Mouse (Mus musculus) thymus, adult 18-20 months (tissue): ENCODE results near the gene Fcgr3.
"Not testable (repeated sequence)": the region's sequence is repeated elsewhere in the genome, so short reads cannot be mapped to it uniquely, and the experiment has no call there.

ENCODE experiments used
- DNase-seq, 2 experiments: peaks; one replicate each; pipeline ENCODE4 v3.0.0; 2022; ENCODE audit warnings: mixed read lengths in 2 of 2

Gene Fcgr3

DNA sequence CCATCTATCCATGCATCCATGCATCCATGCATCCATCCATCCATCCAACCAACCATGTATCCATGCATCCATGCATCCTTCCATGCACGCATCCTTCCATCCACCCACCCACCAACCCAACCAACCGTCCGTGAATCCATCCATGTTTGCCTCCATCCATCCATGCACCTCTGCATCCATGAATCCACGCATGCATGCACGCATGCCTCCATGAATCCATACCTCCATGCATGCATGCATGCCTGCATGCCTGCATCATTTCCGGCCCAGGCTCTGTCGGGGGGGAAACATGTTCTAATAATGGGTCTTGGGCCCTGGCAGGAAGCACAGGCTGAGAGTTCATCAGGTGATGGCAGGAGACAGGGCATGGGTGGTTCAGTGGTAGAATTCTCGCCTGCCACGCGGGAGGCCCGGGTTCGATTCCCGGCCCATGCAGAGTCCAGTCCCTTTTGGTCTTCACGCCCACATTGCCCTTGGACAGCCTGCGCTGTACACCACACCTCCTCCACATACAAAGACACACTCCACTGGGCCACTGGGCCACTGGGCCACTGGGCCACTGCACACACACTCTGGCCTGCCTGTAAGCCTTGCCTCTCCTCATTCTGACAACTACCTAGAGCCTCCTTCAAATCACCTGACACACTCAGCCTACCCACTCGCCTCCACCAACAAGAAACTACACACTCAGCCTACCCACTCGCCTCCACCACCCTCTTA is 16.9 kb upstream of the Fcgr3 start:
- not testable (repeated sequence) for DNase-seq

DNA sequence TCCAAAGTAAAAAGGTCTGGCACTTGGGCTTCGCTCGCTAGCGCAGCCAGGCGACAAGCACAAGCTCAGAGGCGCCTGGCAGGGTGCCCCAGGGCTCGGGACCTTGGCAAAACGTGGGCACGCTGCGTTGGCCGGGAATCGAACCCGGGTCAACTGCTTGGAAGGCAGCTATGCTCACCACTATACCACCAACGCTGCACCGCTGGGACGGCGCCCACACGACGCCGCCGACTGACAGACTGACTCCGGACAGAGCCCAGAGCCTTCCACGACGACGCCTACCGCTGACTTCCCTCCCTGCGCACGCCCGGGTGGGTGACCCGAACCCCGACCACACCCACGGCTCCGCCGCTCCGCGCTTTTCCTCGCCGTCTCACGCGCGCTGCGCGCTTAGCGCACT is 15.1 kb upstream of the Fcgr3 start:
- DNase-seq = not testable (repeated sequence)

DNA sequence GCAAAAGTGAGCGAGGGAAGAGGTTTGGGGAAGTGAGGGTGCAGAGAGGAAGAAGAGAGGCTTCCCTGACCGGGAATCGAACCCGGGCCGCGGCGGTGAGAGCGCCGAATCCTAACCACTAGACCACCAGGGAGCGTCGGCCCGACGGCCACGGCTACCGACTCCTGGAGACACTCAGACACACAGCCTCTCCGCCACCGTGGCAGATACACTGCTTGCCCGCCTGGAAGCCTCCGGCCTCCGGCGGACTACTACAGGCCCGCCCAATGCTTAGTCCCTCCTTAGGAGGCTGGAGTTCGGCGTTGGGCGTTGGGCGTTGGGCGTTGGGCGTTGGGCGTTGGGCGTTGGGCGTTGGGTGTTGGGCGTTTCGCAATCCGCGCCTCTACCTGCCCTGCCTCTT is 14.6 kb upstream of the Fcgr3 start:
- DNase-seq = not testable (repeated sequence)

DNA sequence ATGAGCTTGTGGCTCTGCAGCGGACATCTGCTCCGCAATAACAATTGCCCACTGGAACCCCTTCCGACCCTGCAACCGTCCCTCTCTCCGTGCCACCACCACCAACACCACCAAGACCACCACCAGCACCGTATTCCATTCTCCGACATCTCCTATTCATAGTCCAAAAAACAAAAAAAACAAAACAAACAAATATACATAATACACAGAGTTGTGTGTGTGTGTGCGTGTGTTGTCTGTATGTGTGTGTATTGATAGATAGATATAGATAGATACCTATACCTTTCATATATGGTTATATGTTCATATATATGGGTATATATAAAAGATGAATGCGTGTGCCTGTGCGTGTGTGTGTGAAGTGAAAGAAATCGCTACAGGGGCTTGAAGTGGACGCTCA is 13.7 kb upstream of the Fcgr3 start:
- not testable (repeated sequence) for DNase-seq

DNA sequence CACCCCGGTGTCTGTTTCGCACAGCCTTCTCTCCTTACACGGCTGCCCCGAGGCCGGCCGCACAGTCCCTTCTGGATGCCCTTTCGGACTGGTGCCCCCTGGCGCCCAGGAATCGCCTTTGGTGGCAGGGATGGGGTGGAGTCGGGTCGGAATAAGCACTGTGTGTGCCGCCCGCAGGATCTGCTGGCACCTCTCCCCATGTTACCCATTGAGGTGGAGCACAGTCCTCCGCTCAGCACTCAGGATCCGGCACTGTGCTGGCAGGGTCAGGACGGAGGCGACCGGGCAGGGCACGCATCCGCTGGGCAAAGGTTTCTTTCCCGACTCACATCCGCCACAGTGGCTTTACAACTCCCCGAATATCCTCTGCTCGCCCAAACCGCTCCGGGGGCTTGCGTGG is 13.2 kb upstream of the Fcgr3 start:
- DNase-seq = peak in 1 of 2 experiments; percentile 22

DNA sequence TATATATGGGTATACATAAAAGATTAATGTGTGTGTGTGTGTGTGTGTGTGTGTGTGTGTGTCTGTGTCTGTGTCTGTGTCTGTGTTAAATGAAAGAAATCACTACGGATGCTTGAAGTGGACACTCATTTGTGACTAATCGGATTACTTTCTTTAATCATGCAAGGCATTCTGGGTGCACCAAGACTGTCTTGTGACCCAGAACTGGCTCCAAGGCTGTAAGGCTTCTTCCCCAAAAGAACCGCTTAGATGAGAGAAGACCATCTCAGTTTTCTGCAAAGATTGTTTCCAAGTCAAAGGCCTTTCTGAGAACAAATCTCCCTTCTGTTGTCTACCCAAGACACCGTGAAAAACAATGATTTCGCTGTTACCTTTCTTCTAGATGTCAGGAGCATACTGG is 12.5 kb upstream of the Fcgr3 start:
- not testable (repeated sequence) for DNase-seq

DNA sequence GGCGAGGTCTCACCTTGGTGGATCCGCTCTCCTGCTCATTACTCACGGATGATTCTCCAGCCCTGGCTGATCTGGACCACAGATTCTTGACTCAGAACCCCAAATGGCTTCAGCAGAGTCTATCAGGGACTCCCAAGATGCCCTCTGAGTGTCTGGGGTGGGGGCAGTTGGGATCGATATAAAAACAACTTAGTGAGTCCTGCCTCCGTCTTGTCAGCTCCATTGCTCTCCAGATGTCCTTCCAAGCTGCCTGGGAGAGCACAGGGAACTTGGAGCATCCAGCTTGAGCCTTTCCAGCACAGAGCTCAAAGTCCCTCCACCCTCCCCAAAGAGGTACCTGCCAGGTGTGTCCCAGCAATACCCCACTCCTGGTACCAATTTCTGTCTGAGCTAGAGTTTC is 11.4 kb upstream of the Fcgr3 start:
- not testable (repeated sequence) for DNase-seq

DNA sequence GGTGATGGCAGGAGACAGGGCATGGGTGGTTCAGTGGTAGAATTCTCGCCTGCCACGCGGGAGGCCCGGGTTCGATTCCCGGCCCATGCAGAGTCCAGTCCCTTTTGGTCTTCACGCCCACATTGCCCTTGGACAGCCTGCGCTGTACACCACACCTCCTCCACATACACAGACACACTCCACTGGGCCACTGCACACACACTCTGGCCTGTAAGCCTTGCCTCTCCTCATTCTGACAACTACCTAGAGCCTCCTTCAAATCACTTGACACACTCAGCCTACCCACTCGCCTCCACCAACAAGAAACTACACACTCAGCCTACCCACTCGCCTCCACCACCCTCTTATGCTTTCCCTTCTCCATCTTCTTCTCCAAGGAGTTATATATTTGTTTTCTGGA is 9.5 kb upstream of the Fcgr3 start:
- DNase-seq = not testable (repeated sequence)

DNA sequence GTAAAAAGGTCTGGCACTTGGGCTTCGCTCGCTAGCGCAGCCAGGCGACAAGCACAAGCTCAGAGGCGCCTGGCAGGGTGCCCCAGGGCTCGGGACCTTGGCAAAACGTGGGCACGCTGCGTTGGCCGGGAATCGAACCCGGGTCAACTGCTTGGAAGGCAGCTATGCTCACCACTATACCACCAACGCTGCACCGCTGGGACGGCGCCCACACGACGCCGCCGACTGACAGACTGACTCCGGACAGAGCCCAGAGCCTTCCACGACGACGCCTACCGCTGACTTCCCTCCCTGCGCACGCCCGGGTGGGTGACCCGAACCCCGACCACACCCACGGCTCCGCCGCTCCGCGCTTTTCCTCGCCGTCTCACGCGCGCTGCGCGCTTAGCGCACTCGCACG is 7.5 kb upstream of the Fcgr3 start:
- not testable (repeated sequence) for DNase-seq

DNA sequence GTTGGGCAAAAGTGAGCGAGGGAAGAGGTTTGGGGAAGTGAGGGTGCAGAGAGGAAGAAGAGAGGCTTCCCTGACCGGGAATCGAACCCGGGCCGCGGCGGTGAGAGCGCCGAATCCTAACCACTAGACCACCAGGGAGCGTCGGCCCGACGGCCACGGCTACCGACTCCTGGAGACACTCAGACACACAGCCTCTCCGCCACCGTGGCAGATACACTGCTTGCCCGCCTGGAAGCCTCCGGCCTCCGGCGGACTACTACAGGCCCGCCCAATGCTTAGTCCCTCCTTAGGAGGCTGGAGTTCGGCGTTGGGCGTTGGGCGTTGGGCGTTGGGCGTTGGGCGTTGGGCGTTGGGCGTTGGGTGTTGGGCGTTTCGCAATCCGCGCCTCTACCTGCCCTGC is 7.0 kb upstream of the Fcgr3 start:
- not testable (repeated sequence) for DNase-seq

DNA sequence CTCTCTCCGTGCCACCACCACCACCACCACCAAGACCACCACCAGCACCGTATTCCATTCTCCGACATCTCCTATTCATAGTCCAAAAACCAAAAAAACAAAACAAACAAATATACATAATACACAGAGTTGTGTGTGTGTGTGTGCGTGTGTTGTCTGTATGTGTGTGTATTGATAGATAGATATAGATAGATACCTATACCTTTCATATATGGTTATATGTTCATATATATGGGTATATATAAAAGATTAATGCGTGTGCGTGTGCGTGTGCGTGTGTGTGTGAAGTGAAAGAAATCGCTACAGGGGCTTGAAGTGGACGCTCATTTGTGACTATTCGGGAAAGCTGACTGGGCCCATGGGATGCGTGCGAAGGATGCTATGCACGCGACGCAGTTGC is 6.1 kb upstream of the Fcgr3 start:
- not testable (repeated sequence) for DNase-seq

DNA sequence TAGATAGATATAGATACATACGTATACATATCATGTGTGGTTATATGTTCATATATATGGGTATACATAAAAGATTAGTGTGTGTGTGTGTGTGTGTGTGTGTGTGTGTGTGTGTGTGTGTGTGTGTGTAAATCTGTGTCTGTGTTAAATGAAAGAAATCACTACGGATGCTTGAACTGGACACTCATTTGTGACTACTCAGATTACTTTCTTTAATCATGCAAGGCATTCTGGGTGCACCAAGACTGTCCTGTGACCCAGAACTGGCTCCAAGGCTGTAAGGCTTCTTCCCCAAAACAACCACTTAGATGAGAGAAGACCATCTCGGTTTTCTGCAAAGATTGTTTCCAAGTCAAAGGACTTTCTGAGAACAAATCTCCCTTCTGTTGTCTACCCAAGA is 4.8 kb upstream of the Fcgr3 start:
- DNase-seq = not testable (repeated sequence)

DNA sequence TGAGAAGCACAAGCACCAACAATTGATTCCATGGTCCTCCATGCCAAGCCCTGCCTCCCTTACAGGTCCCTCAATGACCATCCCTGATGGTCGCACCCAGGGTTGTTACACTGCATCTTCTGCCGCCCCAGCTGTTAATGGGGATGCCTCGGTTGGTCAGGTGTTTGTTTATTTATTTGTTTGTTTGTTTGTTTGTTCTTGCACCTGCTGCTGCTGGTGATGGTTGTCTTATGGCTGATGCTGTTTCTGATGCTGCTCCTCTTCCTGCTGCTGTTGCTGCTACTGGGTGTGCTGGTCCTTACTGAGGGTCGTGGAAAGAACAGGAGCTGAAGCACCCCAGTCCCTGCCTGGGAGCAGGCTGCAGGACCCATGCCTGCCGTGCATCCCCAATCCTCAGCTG is 3.2 kb upstream of the Fcgr3 start:
- DNase-seq = not testable (repeated sequence)

DNA sequence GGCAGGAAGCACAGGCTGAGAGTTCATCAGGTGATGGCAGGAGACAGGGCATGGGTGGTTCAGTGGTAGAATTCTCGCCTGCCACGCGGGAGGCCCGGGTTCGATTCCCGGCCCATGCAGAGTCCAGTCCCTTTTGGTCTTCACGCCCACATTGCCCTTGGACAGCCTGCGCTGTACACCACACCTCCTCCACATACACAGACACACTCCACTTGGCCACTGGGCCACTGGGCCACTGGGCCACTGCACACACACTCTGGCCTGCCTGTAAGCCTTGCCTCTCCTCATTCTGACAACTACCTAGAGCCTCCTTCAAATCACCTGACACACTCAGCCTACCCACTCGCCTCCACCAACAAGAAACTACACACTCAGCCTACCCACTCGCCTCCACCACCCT is 1.8 kb upstream of the Fcgr3 start:
- DNase-seq = not testable (repeated sequence)

DNA sequence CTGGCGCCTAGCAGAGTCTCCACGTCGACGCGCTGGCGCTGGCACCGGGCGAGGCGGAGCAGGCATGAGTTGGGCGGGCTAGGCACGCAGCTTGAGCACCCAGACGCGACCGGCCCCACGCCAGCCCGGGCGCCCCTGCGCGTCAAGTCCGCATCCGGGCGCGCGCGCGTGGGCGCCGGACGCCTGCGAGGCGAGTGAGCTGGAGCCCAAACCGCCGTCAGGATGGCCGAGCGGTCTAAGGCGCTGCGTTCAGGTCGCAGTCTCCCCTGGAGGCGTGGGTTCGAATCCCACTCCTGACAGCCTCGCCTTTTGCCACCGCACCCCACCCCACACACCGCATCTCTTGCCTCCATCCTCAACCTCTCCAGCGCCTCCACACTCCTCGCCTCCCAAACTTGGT is 1.0 kb upstream of the Fcgr3 start:
- peak; percentile 16 to 24 for DNase-seq

DNA sequence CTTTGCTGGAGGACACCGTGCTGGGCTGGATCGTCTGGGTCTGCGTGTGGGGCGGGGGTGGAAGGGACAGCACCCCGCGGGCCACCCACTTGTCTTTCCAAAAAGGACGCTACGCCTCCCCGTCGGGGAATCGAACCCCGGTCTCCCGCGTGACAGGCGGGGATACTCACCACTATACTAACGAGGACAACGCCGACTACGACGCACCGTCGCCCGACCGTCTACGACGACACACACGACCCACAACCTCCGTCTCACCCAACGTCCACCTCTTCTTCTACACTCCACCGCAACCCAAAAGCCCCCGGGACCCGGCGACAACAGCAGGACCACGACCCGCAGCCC is 480 bp upstream of the Fcgr3 start:
- DNase-seq = not testable (repeated sequence)

DNA sequence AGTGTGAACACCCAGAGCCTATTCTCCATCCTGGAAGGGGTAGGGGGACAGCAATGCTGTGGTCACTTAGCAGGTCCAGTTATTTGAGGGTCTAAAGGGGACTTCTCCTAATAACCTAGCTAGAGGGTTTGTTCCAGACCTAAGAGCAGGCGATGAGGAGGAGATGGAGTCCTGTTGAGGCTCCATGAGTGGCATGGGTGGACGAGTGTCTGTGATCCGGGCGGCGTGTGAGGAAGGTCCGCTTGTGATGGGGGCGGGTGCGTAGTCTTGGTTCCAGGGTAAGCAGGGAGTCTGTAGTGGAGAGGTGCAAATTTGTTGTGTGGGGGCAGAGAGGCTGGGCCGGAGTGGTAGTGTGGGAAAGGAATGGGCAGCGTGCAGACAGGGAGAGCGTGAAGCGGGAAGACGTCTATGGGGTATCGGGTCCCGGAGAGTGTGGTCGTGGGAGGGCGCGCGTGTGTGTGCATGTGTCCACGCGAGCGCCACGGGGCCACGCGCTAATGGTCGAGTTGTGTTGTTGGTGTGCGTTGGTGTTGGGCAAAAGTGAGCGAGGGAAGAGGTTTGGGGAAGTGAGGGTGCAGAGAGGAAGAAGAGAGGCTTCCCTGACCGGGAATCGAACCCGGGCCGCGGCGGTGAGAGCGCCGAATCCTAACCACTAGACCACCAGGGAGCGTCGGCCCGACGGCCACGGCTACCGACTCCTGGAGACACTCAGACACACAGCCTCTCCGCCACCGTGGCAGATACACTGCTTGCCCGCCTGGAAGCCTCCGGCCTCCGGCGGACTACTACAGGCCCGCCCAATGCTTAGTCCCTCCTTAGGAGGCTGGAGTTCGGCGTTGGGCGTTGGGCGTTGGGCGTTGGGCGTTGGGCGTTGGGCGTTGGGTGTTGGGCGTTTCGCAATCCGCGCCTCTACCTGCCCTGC is 905 bp downstream of the Fcgr3 start:
- peak; percentile 30 to 40 for DNase-seq

DNA sequence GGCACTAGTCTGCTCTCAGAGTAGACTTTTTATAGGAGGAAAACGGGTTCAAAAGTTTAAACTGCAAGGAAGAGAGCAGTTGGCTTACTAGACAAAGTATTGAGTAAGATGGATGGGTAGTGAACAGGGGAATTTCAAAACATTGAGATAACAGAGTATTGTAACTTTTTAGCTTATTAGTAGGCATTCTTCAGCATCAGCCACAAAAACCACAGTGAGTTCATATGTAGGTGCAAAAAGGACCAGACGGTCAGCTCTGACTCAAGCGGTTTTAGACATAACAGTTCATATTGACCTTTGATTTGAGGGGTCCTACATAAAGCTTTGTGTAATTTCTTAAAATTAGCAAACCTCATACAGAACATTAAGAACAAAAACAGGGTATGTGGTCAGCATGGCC is 3.2 kb downstream of the Fcgr3 start:
- no peak for DNase-seq

DNA sequence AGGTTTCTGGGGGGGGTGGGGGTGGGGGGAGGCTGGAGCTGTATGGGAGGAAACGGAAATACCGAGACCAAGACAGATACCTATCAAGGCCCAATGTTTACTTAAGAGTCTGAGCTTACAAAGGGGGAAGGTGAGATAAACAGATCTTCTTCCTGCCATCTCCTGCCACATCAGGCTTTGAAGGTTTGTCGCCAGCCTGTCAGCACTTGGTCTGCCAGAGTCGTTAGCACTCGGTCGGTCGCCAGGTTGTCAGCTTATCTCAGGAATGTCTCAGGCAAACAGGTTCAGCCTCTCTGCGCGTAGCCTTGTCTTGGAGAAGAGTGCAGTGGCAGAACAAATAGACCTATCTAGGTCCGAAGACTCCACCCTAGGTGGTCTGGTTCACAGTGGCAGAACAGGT is 4.3 kb downstream of the Fcgr3 start:
- DNase-seq = no peak

DNA sequence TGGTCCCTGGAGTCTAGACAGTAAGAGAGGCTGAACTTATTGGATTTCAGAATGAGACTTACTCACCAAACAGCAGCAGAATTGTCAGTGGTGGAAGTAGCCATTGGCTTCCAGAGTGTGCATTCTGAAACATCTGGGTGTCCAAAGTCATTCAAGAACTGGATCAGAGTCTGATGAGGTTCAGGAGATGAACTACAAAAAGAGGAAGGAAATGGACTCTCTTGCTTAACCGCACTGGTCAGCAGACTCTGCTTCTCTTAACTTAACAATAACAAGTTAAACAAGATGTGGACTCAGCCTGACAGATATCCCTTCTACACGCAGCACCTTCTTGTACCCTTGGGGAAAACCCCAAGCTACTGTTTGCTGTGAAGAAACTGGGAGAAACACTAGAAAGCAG is 5.5 kb downstream of the Fcgr3 start:
- no peak for DNase-seq

DNA sequence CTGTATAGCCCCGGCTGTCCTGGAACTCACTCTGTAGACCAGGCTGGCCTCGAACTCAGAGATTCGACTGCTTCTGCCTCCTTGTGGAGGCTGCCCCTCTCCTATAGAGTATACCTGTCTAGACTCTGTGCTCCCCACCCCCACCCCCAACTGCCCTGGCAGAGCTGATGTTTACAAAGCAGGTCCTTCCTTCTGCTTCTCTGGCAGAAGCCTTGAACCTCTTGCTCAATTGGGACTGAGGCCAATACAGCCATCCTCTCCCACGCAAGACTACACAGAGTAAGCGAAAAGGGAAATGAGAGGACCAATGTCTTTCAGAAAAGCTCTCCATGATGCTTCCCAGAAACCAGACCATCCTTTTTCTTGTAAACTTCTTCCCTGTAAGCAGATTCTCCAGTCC is 7.5 kb downstream of the Fcgr3 start:
- DNase-seq = no peak

DNA sequence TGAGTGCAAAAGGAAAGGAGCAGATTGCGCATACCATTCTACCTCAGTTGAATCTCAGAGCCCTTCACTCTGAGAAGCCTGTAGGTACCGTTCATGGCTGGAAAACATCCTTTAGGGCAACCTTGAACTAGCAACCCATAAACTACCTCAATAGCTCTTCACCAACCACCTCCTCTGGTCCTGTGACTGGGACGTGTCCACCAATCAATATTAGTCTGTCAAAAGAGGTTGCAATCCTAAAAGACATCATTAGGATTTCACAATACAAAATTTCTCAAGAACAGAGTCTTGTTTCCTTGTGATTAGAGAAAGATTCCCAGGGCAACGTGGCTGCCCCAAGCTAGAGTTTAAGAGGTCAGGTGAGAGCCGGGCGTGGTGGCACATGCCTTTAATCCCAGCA is 11.4 kb downstream of the Fcgr3 start:
- no peak for DNase-seq

DNA sequence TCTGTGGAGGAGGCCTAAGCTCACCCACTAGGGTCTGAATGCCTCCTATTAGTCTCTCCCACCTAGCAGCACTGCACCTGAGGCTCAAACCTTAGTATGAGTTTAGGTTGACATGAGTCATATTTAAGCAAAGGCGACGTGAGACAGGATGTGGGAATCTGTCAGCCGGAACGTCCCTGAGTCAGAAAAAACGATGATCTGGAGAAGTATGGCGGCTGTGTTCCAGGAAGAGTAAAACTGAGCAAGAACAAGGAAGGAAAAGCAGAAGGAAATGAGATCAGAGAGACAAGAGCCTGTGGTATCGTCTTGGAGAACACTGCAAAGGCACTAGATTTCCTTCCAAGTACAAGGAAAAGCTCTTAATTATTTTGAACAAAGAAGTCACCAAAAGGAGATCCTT is 14.0 kb downstream of the Fcgr3 start:
- DNase-seq = no peak

DNA sequence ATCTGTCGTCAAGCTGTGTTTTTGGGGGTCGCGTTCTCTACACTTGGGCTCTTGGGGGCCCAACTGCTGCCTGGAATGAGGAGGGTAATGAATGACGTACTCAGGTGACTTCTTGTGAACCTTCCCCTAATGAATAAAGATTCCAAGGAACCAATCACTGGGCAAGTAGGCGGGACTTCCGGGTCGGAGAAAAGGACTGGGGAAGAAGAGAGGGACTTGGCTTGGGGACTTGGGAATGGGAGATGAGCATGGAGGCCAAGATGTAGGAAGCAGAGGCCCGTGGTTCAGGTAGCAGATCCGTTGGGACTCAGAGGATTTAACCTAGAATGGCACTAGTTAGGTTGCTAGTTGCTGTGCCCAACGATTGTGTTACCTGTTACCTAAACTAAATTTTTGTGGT is 15.5 kb downstream of the Fcgr3 start:
- DNase-seq = no peak
